Mouse (Mus musculus) myocyte (in vitro differentiated cells): Measurements from ENCODE around the gene Bnipl. TPM values are rescaled to one million over a fixed set of nuclear protein-coding genes. Genes with fewer than 3 reads are reported as not detected.

Experiments used
- H3K27me3 ChIP-seq: one replicate; pipeline ENCODE4 v1.6.1; 2011; ENCODE audit not compliant: control insufficient read depth, insufficient read depth, insufficient read length
- H3K36me3 ChIP-seq: one replicate; pipeline ENCODE4 v1.6.1; 2011; ENCODE audit not compliant: control insufficient read depth, insufficient read depth
- H3K4me2 ChIP-seq: one replicate; pipeline ENCODE4 v1.6.1; 2011; ENCODE audit warnings: low read depth, control low read depth
- H3K4me3 ChIP-seq: one replicate; pipeline ENCODE4 v1.5.1; 2011; ENCODE audit warnings: mild to moderate bottlenecking, control low read depth, moderate library complexity
- H3K79me2 ChIP-seq: one replicate; pipeline ENCODE4 v1.6.1; 2011; ENCODE audit not compliant: control insufficient read depth, insufficient read depth
- H3ac ChIP-seq: one replicate; pipeline ENCODE4 v1.6.1; 2011; ENCODE audit not compliant: control insufficient read depth, insufficient read length
- CEBPB ChIP-seq: IDR thresholded peaks from 2 replicates; pipeline ENCODE4 v1.6.1; 2011; ENCODE audit warnings: mild to moderate bottlenecking, moderate library complexity; ENCODE audit not compliant: poor library complexity, insufficient read depth, severe bottlenecking
- E2F4 ChIP-seq: IDR thresholded peaks from one replicate; pipeline ENCODE4 v1.6.1; 2011; ENCODE audit warnings: mild to moderate bottlenecking, control low read depth, moderate library complexity; ENCODE audit not compliant: insufficient read depth
- MAX ChIP-seq: IDR thresholded peaks from one replicate; pipeline ENCODE4 v1.6.1; 2011; ENCODE audit warnings: low read depth, mild to moderate bottlenecking, control low read depth
- MYOD1 ChIP-seq, 3 experiments: IDR thresholded peaks; one replicate each; pipeline ENCODE4 v1.6.1; 2011; ENCODE audit warnings: control low read depth in 2 of 3, low read depth in 2 of 3, mild to moderate bottlenecking in 2 of 3, moderate library complexity in 1 of 3; ENCODE audit not compliant: insufficient read length in 2 of 3, control insufficient read depth in 1 of 3
- MYOG ChIP-seq, 3 experiments: IDR thresholded peaks; one replicate each; pipeline ENCODE4 v1.6.1; 2011; ENCODE audit warnings: control low read depth in 2 of 3, low read depth in 2 of 3, mild to moderate bottlenecking in 2 of 3; ENCODE audit not compliant: insufficient read length in 2 of 3, control insufficient read depth in 1 of 3, insufficient read depth in 1 of 3
- POLR2A ChIP-seq: IDR thresholded peaks from one replicate; pipeline ENCODE4 v1.6.1; 2011; ENCODE audit warnings: low read depth, mild to moderate bottlenecking, control low read depth, moderate library complexity; ENCODE audit not compliant: insufficient read length
- POLR2AphosphoS2 ChIP-seq: IDR thresholded peaks from one replicate; pipeline ENCODE4 v1.6.1; 2011; ENCODE audit warnings: low read depth, control low read depth; ENCODE audit not compliant: insufficient read length
- REST ChIP-seq: IDR thresholded peaks from one replicate; pipeline ENCODE4 v1.6.1; 2011; ENCODE audit warnings: mild to moderate bottlenecking, control low read depth, moderate library complexity; ENCODE audit not compliant: insufficient read depth, insufficient read length
- SRF ChIP-seq: IDR thresholded peaks from one replicate; pipeline ENCODE4 v1.6.1; 2011; ENCODE audit warnings: low read depth; ENCODE audit not compliant: control insufficient read depth, insufficient read length
- TCF12 ChIP-seq: IDR thresholded peaks from one replicate; pipeline ENCODE4 v1.6.1; 2011; ENCODE audit warnings: mild to moderate bottlenecking, control low read depth; ENCODE audit not compliant: poor library complexity, insufficient read depth, severe bottlenecking
- TCF3 ChIP-seq: IDR thresholded peaks from one replicate; pipeline ENCODE4 v1.6.1; 2011; ENCODE audit warnings: low read depth, control low read depth; ENCODE audit not compliant: insufficient read length
- USF1 ChIP-seq: IDR thresholded peaks from one replicate; pipeline ENCODE4 v1.6.1; 2011; ENCODE audit warnings: low read depth, mild to moderate bottlenecking, control low read depth, moderate library complexity
- polyA plus RNA-seq: library from polyadenylated mRNA; unstranded; fragments of >200 nt; fragmentation: generic; extraction: Trizol; gene quantifications from one replicate; pipeline ENCODE4 v1.2.1, GENCODE M21; 2012; ENCODE audit warnings: missing spikeins

Gene Bnipl
- polyA plus RNA-seq, 1 experiment = 0.31 TPM

DNA sequence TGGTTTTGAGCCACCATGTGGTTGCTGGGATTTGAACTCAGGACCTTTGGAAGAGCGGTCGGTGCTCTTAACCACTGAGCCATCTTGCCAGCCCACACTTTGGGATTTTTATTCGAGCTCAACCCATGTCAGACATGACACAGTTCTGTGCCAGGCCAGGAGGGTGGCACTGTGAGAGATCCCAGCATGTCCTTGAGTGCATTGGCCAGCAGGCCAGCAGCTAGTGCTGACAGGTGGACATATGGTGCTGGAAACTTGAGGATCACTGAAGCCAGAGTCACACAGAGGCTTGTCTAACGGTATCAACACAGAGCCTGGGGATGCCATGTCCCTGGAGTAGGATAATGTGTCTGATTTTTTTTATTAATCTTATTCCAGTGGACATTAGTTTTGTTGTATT, 38.4 kb upstream of the Bnipl start:
- H3K4me2 ChIP-seq = no peak overlapping the region
- H3K36me3 ChIP-seq = no peaks in the 10 kb centered on the region
- no peaks in the 10 kb centered on the region for H3K27me3 ChIP-seq
- no peak overlapping the region for H3ac ChIP-seq
- no peaks in the 10 kb centered on the region for H3K79me2 ChIP-seq
- no peak for TF ChIP-seq POLR2AphosphoS2
- no peak for TF ChIP-seq POLR2A
- TF ChIP-seq REST = no peak
- no peak for TF ChIP-seq E2F4
- TF ChIP-seq MYOG (IDR thresholded peaks at IDR 0.05; ENCODE audit: control insufficient read depth in 1 of 3, insufficient read depth in 1 of 3, insufficient read length in 2 of 3, low read depth in 2 of 3) = no peak
- no peak for TF ChIP-seq CEBPB
- no peak for TF ChIP-seq MYOD1 (IDR thresholded peaks at IDR 0.05; ENCODE audit: control insufficient read depth in 1 of 3, insufficient read length in 2 of 3, low read depth in 2 of 3)
- no peak for TF ChIP-seq TCF3
- TF ChIP-seq SRF = no peak
- H3K4me3 ChIP-seq = no peak overlapping the region

DNA sequence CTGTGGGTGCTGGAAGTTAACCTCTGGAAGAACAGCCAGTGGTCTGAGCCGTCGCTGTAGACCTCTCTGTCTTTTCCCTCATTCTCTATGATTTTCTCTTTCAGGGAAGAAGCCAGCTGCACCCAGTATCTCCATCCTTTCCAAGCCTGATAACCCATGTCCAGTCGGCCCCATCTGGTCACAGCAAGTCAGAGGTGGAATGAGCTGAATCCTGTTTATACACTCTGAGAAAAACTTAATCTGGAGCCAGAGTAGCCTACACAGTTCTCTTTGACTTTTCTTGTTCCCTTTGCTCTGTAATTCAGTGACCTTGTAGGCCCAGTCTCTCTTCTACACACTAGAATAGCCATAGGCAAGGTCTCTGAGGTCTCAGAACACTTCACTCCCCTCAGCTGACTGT, 36.5 kb upstream of the Bnipl start:
- TF ChIP-seq MYOD1 (IDR thresholded peaks at IDR 0.05; ENCODE audit: control insufficient read depth in 1 of 3, insufficient read length in 2 of 3, low read depth in 2 of 3) = no peak
- no peak for TF ChIP-seq POLR2A
- no peak for TF ChIP-seq SRF
- TF ChIP-seq E2F4 = no peak
- TF ChIP-seq REST = no peak
- no peak for TF ChIP-seq MYOG (IDR thresholded peaks at IDR 0.05; ENCODE audit: control insufficient read depth in 1 of 3, insufficient read depth in 1 of 3, insufficient read length in 2 of 3, low read depth in 2 of 3)
- TF ChIP-seq TCF3 = no peak
- TF ChIP-seq MAX = no peak
- TF ChIP-seq TCF12 = no peak
- TF ChIP-seq USF1 = no peak
- TF ChIP-seq CEBPB = no peak
- TF ChIP-seq POLR2AphosphoS2 = no peak
- H3K4me2 ChIP-seq = no peak overlapping the region
- H3K79me2 ChIP-seq = peaks cover 6% of the 10 kb centered on the region
- no peak overlapping the region for H3ac ChIP-seq
- H3K36me3 ChIP-seq = no peaks in the 10 kb centered on the region
- H3K27me3 ChIP-seq = no peaks in the 10 kb centered on the region
- no peak overlapping the region for H3K4me3 ChIP-seq

DNA sequence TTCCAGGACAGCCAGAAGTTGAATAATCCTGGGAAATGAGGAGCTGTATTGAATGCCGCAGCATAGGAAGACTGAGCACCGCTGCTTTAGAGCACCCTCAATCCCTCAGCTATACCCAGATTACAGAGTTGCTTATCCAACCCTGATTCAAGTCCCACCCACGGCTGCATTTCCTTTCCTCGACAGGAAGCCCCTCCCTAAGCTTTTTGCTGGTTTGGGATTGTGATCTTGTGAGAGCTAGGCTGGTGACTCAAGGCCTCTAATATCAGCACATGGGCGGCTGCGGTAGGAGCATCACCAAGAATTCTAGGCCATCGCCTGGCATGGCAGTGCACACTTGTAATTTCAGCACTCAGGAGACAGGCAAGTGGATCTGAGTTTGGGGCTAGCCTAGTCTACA, 35.5 kb upstream of the Bnipl start:
- H3K27me3 ChIP-seq = no peaks in the 10 kb centered on the region
- H3K79me2 ChIP-seq = peaks cover 14% of the 10 kb centered on the region
- no peak overlapping the region for H3ac ChIP-seq
- H3K4me3 ChIP-seq = no peak overlapping the region
- H3K4me2 ChIP-seq = no peak overlapping the region
- no peak for TF ChIP-seq USF1
- no peak for TF ChIP-seq TCF3
- no peak for TF ChIP-seq SRF
- TF ChIP-seq TCF12 = no peak
- no peak for TF ChIP-seq REST
- TF ChIP-seq E2F4 = no peak
- no peak for TF ChIP-seq POLR2AphosphoS2
- TF ChIP-seq POLR2A = no peak
- no peak for TF ChIP-seq MYOG (IDR thresholded peaks at IDR 0.05; ENCODE audit: control insufficient read depth in 1 of 3, insufficient read depth in 1 of 3, insufficient read length in 2 of 3, low read depth in 2 of 3)
- TF ChIP-seq MYOD1 (IDR thresholded peaks at IDR 0.05; ENCODE audit: control insufficient read depth in 1 of 3, insufficient read length in 2 of 3, low read depth in 2 of 3) = no peak
- H3K36me3 ChIP-seq = no peaks in the 10 kb centered on the region

DNA sequence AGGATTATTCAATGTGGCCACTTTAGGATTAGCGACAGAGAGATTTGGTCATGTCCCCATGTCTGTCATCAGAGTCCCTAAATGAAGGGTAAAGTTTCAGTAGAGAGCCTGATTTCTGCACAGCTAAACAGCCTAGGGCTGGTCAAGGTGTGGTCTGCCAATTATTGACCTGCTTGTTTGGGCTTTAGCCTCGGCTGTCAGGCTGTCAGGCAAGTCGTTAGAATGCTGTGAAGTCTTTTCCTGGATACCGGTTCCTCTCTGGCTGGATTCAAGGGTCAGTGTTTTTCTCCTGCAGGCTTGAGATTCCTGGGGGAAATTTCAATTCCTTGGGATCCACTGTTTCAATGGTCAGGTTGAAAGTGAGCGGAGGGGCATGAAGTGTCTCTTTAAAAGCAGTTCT, 35.0 kb upstream of the Bnipl start:
- no peak overlapping the region for H3ac ChIP-seq
- H3K27me3 ChIP-seq = no peaks in the 10 kb centered on the region
- no peak overlapping the region for H3K4me3 ChIP-seq
- peaks cover 14% of the 10 kb centered on the region for H3K79me2 ChIP-seq
- H3K36me3 ChIP-seq = no peaks in the 10 kb centered on the region
- no peak for TF ChIP-seq E2F4
- TF ChIP-seq TCF12 = no peak
- no peak for TF ChIP-seq USF1
- no peak for TF ChIP-seq CEBPB
- no peak for TF ChIP-seq MYOD1 (IDR thresholded peaks at IDR 0.05; ENCODE audit: control insufficient read depth in 1 of 3, insufficient read length in 2 of 3, low read depth in 2 of 3)
- no peak for TF ChIP-seq MYOG (IDR thresholded peaks at IDR 0.05; ENCODE audit: control insufficient read depth in 1 of 3, insufficient read depth in 1 of 3, insufficient read length in 2 of 3, low read depth in 2 of 3)
- no peak for TF ChIP-seq SRF
- no peak for TF ChIP-seq TCF3
- no peak for TF ChIP-seq MAX
- no peak for TF ChIP-seq REST
- no peak for TF ChIP-seq POLR2A
- TF ChIP-seq POLR2AphosphoS2 = no peak
- H3K4me2 ChIP-seq = no peak overlapping the region

DNA sequence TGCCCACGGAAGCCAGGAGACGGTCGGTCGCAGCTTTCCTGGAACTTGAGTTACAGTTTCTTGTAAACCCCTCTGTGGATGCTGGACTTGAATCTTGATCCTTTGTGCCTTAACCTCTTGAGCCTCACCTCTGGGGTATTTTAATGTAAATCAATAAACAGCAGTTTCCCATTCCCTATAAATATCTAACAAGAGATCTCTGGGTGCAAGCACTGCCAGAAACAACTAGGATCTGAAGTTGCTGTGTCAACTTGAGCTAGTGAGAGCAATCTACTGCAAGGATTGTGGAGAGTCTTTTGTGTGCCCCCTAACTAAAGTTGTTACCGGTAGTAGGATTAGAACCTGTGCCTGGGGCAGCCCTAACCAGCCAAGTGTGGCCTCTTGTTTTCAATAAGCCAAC, 34.4 kb upstream of the Bnipl start:
- H3ac ChIP-seq = no peak overlapping the region
- TF ChIP-seq TCF3 (no peak), REST (no peak), USF1 (no peak), MYOD1 (IDR thresholded peaks at IDR 0.05; ENCODE audit: control insufficient read depth in 1 of 3, insufficient read length in 2 of 3, low read depth in 2 of 3) (no peak), MYOG (IDR thresholded peaks at IDR 0.05; ENCODE audit: control insufficient read depth in 1 of 3, insufficient read depth in 1 of 3, insufficient read length in 2 of 3, low read depth in 2 of 3) (no peak), E2F4 (no peak), MAX (no peak), POLR2AphosphoS2 (no peak), TCF12 (no peak), POLR2A (no peak), CEBPB (no peak), SRF (no peak)

More for the DNA sequence above, 34.4 kb upstream of the Bnipl start:
- no peaks in the 10 kb centered on the region for H3K36me3 ChIP-seq
- no peak overlapping the region for H3K4me3 ChIP-seq
- H3K4me2 ChIP-seq = no peak overlapping the region
- peaks cover 14% of the 10 kb centered on the region for H3K79me2 ChIP-seq
- no peaks in the 10 kb centered on the region for H3K27me3 ChIP-seq
